Mouse (Mus musculus) limb, embryonic 15.5 days (tissue): ENCODE results near the gene Atg2a. TPM values are rescaled to one million over a fixed set of nuclear protein-coding genes. Genes with fewer than 3 reads are reported as not detected.

Experiments
- ATAC-seq: fragments of 200-750 bp; cut with Nextera tagmentation; 2 replicates; pipeline ENCODE4 v1.8.0; 2017; ENCODE audit warnings: low read depth, moderate TSS enrichment; ENCODE audit not compliant: insufficient number of reproducible peaks, low FRiP score, low TSS enrichment
- H3K27ac ChIP-seq: fragments of 300-500 bp; sonication (generic); 2 replicates; pipeline ENCODE4 v1.5.1; 2015; ENCODE audit warnings: moderate library complexity, mild to moderate bottlenecking, inconsistent platforms
- H3K27me3 ChIP-seq: fragments of 300-500 bp; sonication (generic); 2 replicates; pipeline ENCODE4 v1.6.1; 2015; ENCODE audit warnings: inconsistent platforms
- H3K36me3 ChIP-seq: fragments of 300-500 bp; sonication (generic); 2 replicates; pipeline ENCODE4 v1.6.1; 2015; ENCODE audit warnings: inconsistent platforms
- H3K4me1 ChIP-seq: fragments of 300-500 bp; sonication (generic); 2 replicates; pipeline ENCODE4 v1.6.1; 2015; ENCODE audit warnings: inconsistent platforms
- H3K4me2 ChIP-seq: fragments of 300-500 bp; sonication (generic); 2 replicates; pipeline ENCODE4 v1.6.1; 2015; ENCODE audit warnings: mild to moderate bottlenecking, inconsistent platforms
- H3K4me3 ChIP-seq: fragments of 300-500 bp; sonication (generic); 2 replicates; pipeline ENCODE4 v1.5.1; 2015; ENCODE audit warnings: mild to moderate bottlenecking, inconsistent platforms
- H3K9ac ChIP-seq: fragments of 300-500 bp; sonication (generic); 2 replicates; pipeline ENCODE4 v1.6.1; 2015; ENCODE audit warnings: inconsistent platforms
- H3K9me3 ChIP-seq: fragments of 300-500 bp; sonication (generic); 2 replicates; pipeline ENCODE4 v1.6.1; 2016; ENCODE audit warnings: inconsistent platforms
- WGBS: fragments of 180-500 bp; shearing (Covaris S2); methylation state at CpG from one replicate; pipeline ENCODE4 v1.1.7; 2015; 5-methylcytosine and 5-hydroxymethylcytosine counted together
- polyA plus RNA-seq: library from polyadenylated mRNA; unstranded; fragments of >200 nt; fragmentation: Nextera tagmentation; extraction: Ambion mirVana; gene quantifications from 2 replicates; pipeline ENCODE4 v1.2.1, GENCODE M21; 2015

Gene Atg2a
- polyA plus RNA-seq, 1 experiment from 2014 or later = 9.0 TPM

GRCm38 (mm10) chr19:6253021-6253420 is 11.6 kb downstream of the Atg2a start:
- Histone ChIP-seq H3K4me1 (no peaks in the 10 kb centered on the region), H3K27ac (no peak overlapping the region), H3K9me3 (no peaks in the 10 kb centered on the region), H3K36me3 (peaks cover 91% of the 10 kb centered on the region), H3K4me2 (no peak overlapping the region), H3K4me3 (no peak overlapping the region), H3K9ac (no peak overlapping the region), H3K27me3 (no peaks in the 10 kb centered on the region)
- WGBS = 94% methylated on average over 4 of the region's 4 CpGs
- ATAC-seq = no peak

GRCm38 (mm10) chr19:6260428-6260827 is 19.0 kb downstream of the Atg2a start:
- no peak overlapping the region for H3K9ac ChIP-seq
- no peak for ATAC-seq
- H3K27ac ChIP-seq = no peak overlapping the region
- H3K36me3 ChIP-seq = peaks cover 71% of the 10 kb centered on the region
- 71% methylated on average over 2 of the region's 2 CpGs for WGBS
- peaks cover 8% of the 10 kb centered on the region; the same call in 1 of the 2 replicates for H3K4me1 ChIP-seq
- no peak overlapping the region for H3K4me3 ChIP-seq
- H3K9me3 ChIP-seq = no peaks in the 10 kb centered on the region
- H3K4me2 ChIP-seq = no peak overlapping the region
- H3K27me3 ChIP-seq = no peaks in the 10 kb centered on the region

GRCm38 (mm10) chr19:6260946-6261345 is 19.5 kb downstream of the Atg2a start:
- peaks cover 66% of the 10 kb centered on the region for H3K36me3 ChIP-seq
- no peaks in the 10 kb centered on the region for H3K27me3 ChIP-seq
- H3K4me1 ChIP-seq = peaks cover 8% of the 10 kb centered on the region; the same call in 1 of the 2 replicates
- WGBS = 87% methylated on average over 4 of the region's 4 CpGs
- no peak for ATAC-seq
- H3K4me3 ChIP-seq = no peak overlapping the region
- no peak overlapping the region for H3K9ac ChIP-seq
- no peak overlapping the region for H3K4me2 ChIP-seq
- H3K9me3 ChIP-seq = no peaks in the 10 kb centered on the region
- no peak overlapping the region for H3K27ac ChIP-seq

GRCm38 (mm10) chr19:6261379-6261778 is 19.9 kb downstream of the Atg2a start:
- no peak overlapping the region for H3K27ac ChIP-seq
- no peak for ATAC-seq
- 89% methylated on average over 14 of the region's 14 CpGs for WGBS
- no peak overlapping the region for H3K4me2 ChIP-seq
- no peaks in the 10 kb centered on the region for H3K27me3 ChIP-seq
- H3K9me3 ChIP-seq = no peaks in the 10 kb centered on the region
- no peak overlapping the region for H3K9ac ChIP-seq
- H3K36me3 ChIP-seq = peaks cover 61% of the 10 kb centered on the region
- peaks cover 8% of the 10 kb centered on the region; the same call in 1 of the 2 replicates for H3K4me1 ChIP-seq
- no peak overlapping the region for H3K4me3 ChIP-seq

- no peak overlapping the region for H3K9ac ChIP-seq
- H3K4me3 ChIP-seq = no peak overlapping the region
- peaks cover 53% of the 10 kb centered on the region for H3K36me3 ChIP-seq
- WGBS = 59% methylated on average over 7 of the region's 7 CpGs
- H3K9me3 ChIP-seq = no peaks in the 10 kb centered on the region
- peaks cover 8% of the 10 kb centered on the region; the same call in 1 of the 2 replicates for H3K4me1 ChIP-seq
- H3K4me2 ChIP-seq = no peak overlapping the region
- no peak overlapping the region for H3K27ac ChIP-seq
- H3K27me3 ChIP-seq = no peaks in the 10 kb centered on the region
- ATAC-seq = no peak
These were observed 20.8 kb downstream of the Atg2a start for GRCm38 (mm10) chr19:6262222-6262621.

GRCm38 (mm10) chr19:6262839-6263433 is 21.5 kb downstream of the Atg2a start:
- no peak overlapping the region for H3K27ac ChIP-seq
- H3K36me3 ChIP-seq = peaks cover 46% of the 10 kb centered on the region
- no peak overlapping the region for H3K4me2 ChIP-seq
- no peak overlapping the region for H3K4me3 ChIP-seq
- peaks cover 15% of the 10 kb centered on the region for H3K4me1 ChIP-seq
- no peaks in the 10 kb centered on the region for H3K27me3 ChIP-seq
- ATAC-seq = no peak
- no peak overlapping the region for H3K9ac ChIP-seq
- 87% methylated on average over 8 of the region's 8 CpGs for WGBS
- no peaks in the 10 kb centered on the region for H3K9me3 ChIP-seq

GRCm38 (mm10) chr19:6264200-6264599 is 22.7 kb downstream of the Atg2a start:
- Histone ChIP-seq H3K27ac (no peak overlapping the region), H3K4me3 (no peak overlapping the region), H3K4me2 (no peak overlapping the region), H3K36me3 (peaks cover 33% of the 10 kb centered on the region), H3K4me1 (peaks cover 20% of the 10 kb centered on the region), H3K9me3 (no peaks in the 10 kb centered on the region), H3K9ac (no peak overlapping the region), H3K27me3 (no peaks in the 10 kb centered on the region)
- 52% methylated on average over 9 of the region's 9 CpGs for WGBS
- no peak for ATAC-seq

- no peak overlapping the region for H3K4me2 ChIP-seq
- peaks cover 28% of the 10 kb centered on the region for H3K36me3 ChIP-seq
- no peak overlapping the region for H3K4me3 ChIP-seq
- ATAC-seq = no peak
- no peak overlapping the region for H3K9ac ChIP-seq
- H3K9me3 ChIP-seq = no peaks in the 10 kb centered on the region
- no peak overlapping the region for H3K27ac ChIP-seq
- H3K27me3 ChIP-seq = no peaks in the 10 kb centered on the region
- H3K4me1 ChIP-seq = peaks cover 20% of the 10 kb centered on the region
- 75% methylated on average over 8 of the region's 8 CpGs for WGBS
These were observed 23.5 kb downstream of the Atg2a start for GRCm38 (mm10) chr19:6264945-6265344.

- H3K4me3 ChIP-seq = no peak overlapping the region
- H3K36me3 ChIP-seq = peaks cover 19% of the 10 kb centered on the region
- H3K27me3 ChIP-seq = no peaks in the 10 kb centered on the region
- 67% methylated on average over 6 of the region's 6 CpGs for WGBS
- H3K4me1 ChIP-seq = peaks cover 20% of the 10 kb centered on the region
- H3K27ac ChIP-seq = no peak overlapping the region
- no peaks in the 10 kb centered on the region for H3K9me3 ChIP-seq
- ATAC-seq = no peak
- no peak overlapping the region for H3K9ac ChIP-seq
- H3K4me2 ChIP-seq = no peak overlapping the region
These were observed 24.3 kb downstream of the Atg2a start for GRCm38 (mm10) chr19:6265727-6266182.

- no peak for ATAC-seq
- H3K4me2 ChIP-seq = no peak overlapping the region
- H3K4me1 ChIP-seq = peaks cover 20% of the 10 kb centered on the region
- peaks cover 2% of the 10 kb centered on the region; the same call in 1 of the 2 replicates for H3K36me3 ChIP-seq
- no peaks in the 10 kb centered on the region for H3K9me3 ChIP-seq
- no peak overlapping the region for H3K27ac ChIP-seq
- no peak overlapping the region for H3K9ac ChIP-seq
- H3K4me3 ChIP-seq = no peak overlapping the region
- H3K27me3 ChIP-seq = no peaks in the 10 kb centered on the region
- 36% methylated on average over 11 of the region's 11 CpGs for WGBS
These were observed 26.1 kb downstream of the Atg2a start for GRCm38 (mm10) chr19:6267306-6268169.

GRCm38 (mm10) chr19:6268170-6268528 is 26.7 kb downstream of the Atg2a start:
- Histone ChIP-seq H3K27me3 (no peaks in the 10 kb centered on the region), H3K9me3 (no peaks in the 10 kb centered on the region), H3K4me1 (peaks cover 17% of the 10 kb centered on the region), H3K27ac (no peak overlapping the region), H3K4me2 (no peak overlapping the region), H3K9ac (no peak overlapping the region), H3K36me3 (no peaks in the 10 kb centered on the region), H3K4me3 (no peak overlapping the region)
- WGBS = 10% methylated on average over 8 of the region's 8 CpGs
- no peak for ATAC-seq

GRCm38 (mm10) chr19:6268670-6269132 is 27.2 kb downstream of the Atg2a start:
- Histone ChIP-seq H3K9ac (no peak overlapping the region), H3K4me3 (no peak overlapping the region), H3K27ac (no peak overlapping the region), H3K9me3 (no peaks in the 10 kb centered on the region), H3K27me3 (no peaks in the 10 kb centered on the region), H3K4me2 (no peak overlapping the region), H3K4me1 (peaks cover 17% of the 10 kb centered on the region), H3K36me3 (no peaks in the 10 kb centered on the region)
- no peak for ATAC-seq
- WGBS = 77% methylated on average over 7 of the region's 7 CpGs
